ENCODE assay signal across 7 mouse cellular contexts in genomic region chr5:104072272-104072886, GRCm38 (mm10). TPM values are rescaled to one million over a fixed set of nuclear protein-coding genes. Genes with fewer than 3 reads are reported as not detected.
DNase-seq lines count a peak whose midpoint lies in the region; ATAC-seq lines count a peak whose summit lies in the region.

No protein-coding gene starts in this region.

- H3K9me3 ChIP-seq in hindbrain, embryonic 12.5 days (replicated peaks), result no peaks in the 10 kb centered on the region
- H3K9me3 ChIP-seq in midbrain, embryonic 14.5 days (ENCODE audit: control insufficient read depth, low read length), result no peaks in the 10 kb centered on the region

- H3K27me3 ChIP-seq in hindbrain, embryonic 12.5 days, result no peaks in the 10 kb centered on the region
- H3K27me3 ChIP-seq in midbrain, embryonic 14.5 days (ENCODE audit: control insufficient read depth, insufficient read depth, low read length), result no peaks in the 10 kb centered on the region

- H3K27ac ChIP-seq in hindbrain, embryonic 12.5 days, result peak overlapping the region; percentile 83
- peak overlapping the region; percentile 17; the same call in 1 of the 2 replicates for H3K27ac ChIP-seq in midbrain, embryonic 14.5 days (replicated peaks; ENCODE audit: low read depth, low read length)

- peaks cover 14% of the 10 kb centered on the region for H3K4me1 ChIP-seq in hindbrain, embryonic 12.5 days
- 0 out of 2 replicates have a peak, but pooled peaks cover 6% of the 10 kb centered on the region for H3K4me1 ChIP-seq in midbrain, embryonic 14.5 days (ENCODE audit: control insufficient read depth, insufficient read depth, low read length)

- intact Hi-C loops in left cerebral cortex, postnatal 36 days (cut with DNase I), result loop anchor here (10.0 kb wide), 1 partner anchor 262 kb away; no protein-coding TSS in a partner anchor

- H3K4me2 ChIP-seq in hindbrain, embryonic 12.5 days (replicated peaks), result peak overlapping the region; percentile 35
- no peak overlapping the region for H3K4me2 ChIP-seq in midbrain, embryonic 14.5 days (ENCODE audit: low read length)

- no peaks in the 10 kb centered on the region for H3K36me3 ChIP-seq in hindbrain, embryonic 12.5 days
- H3K36me3 ChIP-seq in midbrain, embryonic 14.5 days (ENCODE audit: control insufficient read depth, insufficient read depth, low read length), result no peaks in the 10 kb centered on the region

- 6% methylated on average over 6 of the region's 8 CpGs for WGBS in hindbrain, embryonic 12.5 days
- WGBS in midbrain, embryonic 14.5 days, result 5% methylated on average over 6 of the region's 8 CpGs

- peak; percentile 72 for DNase-seq in Muller cell, postnatal 12 days (ENCODE audit: inconsistent ontology term)
- DNase-seq in embryo, embryonic 11.5 days (ENCODE audit: low read depth, low spot score), result peak; percentile 30
- peak; percentile 60 for DNase-seq in midbrain, embryonic 14.5 days
- DNase-seq in urinary bladder, adult 2 months (ENCODE audit: low spot score), result no peak
- no peak for DNase-seq in left cerebral cortex, postnatal 36 days (ENCODE audit: low spot score in 2 of 2)

- no peak overlapping the region for H3K4me3 ChIP-seq in hindbrain, embryonic 12.5 days
- no peak overlapping the region for H3K4me3 ChIP-seq in midbrain, embryonic 14.5 days (replicated peaks; ENCODE audit: low read depth, low read length)

- H3K9ac ChIP-seq in hindbrain, embryonic 12.5 days, result no peak overlapping the region; the same call in 1 of the 2 replicates
- no peak overlapping the region for H3K9ac ChIP-seq in midbrain, embryonic 14.5 days (replicated peaks; ENCODE audit: low read length)

- peak; percentile 91 for ATAC-seq in hindbrain, embryonic 12.5 days (ENCODE audit: low FRiP score)
- peak; percentile 95 for ATAC-seq in midbrain, embryonic 14.5 days (ENCODE audit: low FRiP score, low TSS enrichment)
- no peak for ATAC-seq in megakaryocyte progenitor cell, adult 5-6 weeks (replicated peaks; ENCODE audit: poor library complexity)

RNA-seq across cellular contexts. Expression of gene Gm17660, which starts 5.0 kb away (rescaled TPM):
- polyA plus RNA-seq in hindbrain, embryonic 12.5 days (2016; fragmentation: Nextera tagmentation; extraction: Ambion mirVana), result not detected in 2 replicates
- not detected in 2 replicates for polyA plus RNA-seq in midbrain, embryonic 14.5 days (2014; fragmentation: Nextera tagmentation; extraction: Ambion mirVana)
- not detected in 2 replicates for total RNA-seq in megakaryocyte progenitor cell, adult 5-6 weeks (2015)
- not detected in 2 replicates for total RNA-seq in megakaryocyte progenitor cell, adult 5-6 weeks (2017)
- polyA plus RNA-seq in urinary bladder, adult 2 months (2012; rRNA removed), result not detected in 2 replicates
- total RNA-seq in left cerebral cortex, postnatal 36 days (2021), result 1 to 10 TPM in 1 of 2 experiments, not detected in 1; 1.0 TPM

RNA-seq across cellular contexts. Expression of gene Nudt9, which starts 26.3 kb away (rescaled TPM):
- 64.7 and 70.4 TPM in 2 replicates for polyA plus RNA-seq in hindbrain, embryonic 12.5 days (2016; fragmentation: Nextera tagmentation; extraction: Ambion mirVana)
- 56.0 and 56.1 TPM in 2 replicates for polyA plus RNA-seq in midbrain, embryonic 14.5 days (2014; fragmentation: Nextera tagmentation; extraction: Ambion mirVana)
- total RNA-seq in megakaryocyte progenitor cell, adult 5-6 weeks (2015), result 26.1 and 27.6 TPM in 2 replicates
- total RNA-seq in megakaryocyte progenitor cell, adult 5-6 weeks (2017), result 54.8 and 64.6 TPM in 2 replicates
- 50.6 and 55.6 TPM in 2 replicates for polyA plus RNA-seq in urinary bladder, adult 2 months (2012; rRNA removed)
- 10 to 100 TPM; 55.7 to 66.0 TPM for total RNA-seq in left cerebral cortex, postnatal 36 days (2021)

RNA-seq across cellular contexts. Expression of gene Sparcl1, which starts 41.2 kb away (rescaled TPM):
- polyA plus RNA-seq in hindbrain, embryonic 12.5 days (2016; fragmentation: Nextera tagmentation; extraction: Ambion mirVana), result 78.8 and 85.8 TPM in 2 replicates
- polyA plus RNA-seq in midbrain, embryonic 14.5 days (2014; fragmentation: Nextera tagmentation; extraction: Ambion mirVana), result 118 and 147 TPM in 2 replicates
- total RNA-seq in megakaryocyte progenitor cell, adult 5-6 weeks (2015), result not detected in 2 replicates
- total RNA-seq in megakaryocyte progenitor cell, adult 5-6 weeks (2017), result not detected in 2 replicates
- 1,512 and 1,967 TPM in 2 replicates for polyA plus RNA-seq in urinary bladder, adult 2 months (2012; rRNA removed)
- 1,000 to 10,000 TPM; 1,441 to 1,623 TPM for total RNA-seq in left cerebral cortex, postnatal 36 days (2021)

RNA-seq across cellular contexts. Expression of gene Hsd17b11, which starts 50.7 kb away (rescaled TPM):
- 2.2 and 2.4 TPM in 2 replicates for polyA plus RNA-seq in hindbrain, embryonic 12.5 days (2016; fragmentation: Nextera tagmentation; extraction: Ambion mirVana)
- polyA plus RNA-seq in midbrain, embryonic 14.5 days (2014; fragmentation: Nextera tagmentation; extraction: Ambion mirVana), result 1.7 and 1.8 TPM in 2 replicates
- total RNA-seq in megakaryocyte progenitor cell, adult 5-6 weeks (2015), result 76.9 and 81.8 TPM in 2 replicates
- total RNA-seq in megakaryocyte progenitor cell, adult 5-6 weeks (2017), result 90.0 and 93.6 TPM in 2 replicates
- polyA plus RNA-seq in urinary bladder, adult 2 months (2012; rRNA removed), result 77.1 and 90.8 TPM in 2 replicates
- 10 to 100 TPM; 42.5 to 46.7 TPM for total RNA-seq in left cerebral cortex, postnatal 36 days (2021)

Comparison
In these comparisons a context has a peak if more than half of its experiments do, and no peak if none do; other contexts are left out.
1. DNase-seq: peak in Muller cell, postnatal 12 days (single experiment), embryo, embryonic 11.5 days (single experiment) and midbrain, embryonic 14.5 days (single experiment); none in urinary bladder, adult 2 months (single experiment) and left cerebral cortex, postnatal 36 days (0 of 2).
2. RNA of gene Sparcl1, which starts 41.2 kb away (polyA plus RNA-seq): 1,512 to 1,967 TPM in urinary bladder, adult 2 months; 118 to 147 TPM in midbrain, embryonic 14.5 days and 78.8 to 85.8 TPM in hindbrain, embryonic 12.5 days; every median in the first group is over 10 times any median in the second.